Mouse (Mus musculus): ENCODE measurements around the gene Gmeb1. TPM values are rescaled to one million over a fixed set of nuclear protein-coding genes. Genes with fewer than 3 reads are reported as not detected.

The Gmeb1 gene
- 1 to 10 TPM; 4.1 to 6.0 TPM for polyA plus RNA-seq (2017; shearing (Covaris generic))

GRCm38 (mm10) chr4:132261514-132262357, at the start of gene Gmeb1:
TSS of gene Gmeb1 (minus strand) at chr4:132261602.

GRCm38 (mm10) chr4:132302939-132303479, 41.6 kb upstream of the Gmeb1 start, which contains the start of gene Rab42:
TSS of gene Rab42 (minus strand) at chr4:132303385.

GRCm38 (mm10) chr4:132274156-132274862, 12.9 kb upstream of the Gmeb1 start, which contains the start of gene Taf12:
TSS of gene Taf12 (plus strand) at chr4:132274375.

GRCm38 (mm10) chr4:132211953-132212734, 49.3 kb downstream of the Gmeb1 start, which contains the start of gene Ythdf2:
TSS of gene Ythdf2 (minus strand) at chr4:132212303.

Other genes starting within 250 kb of the Gmeb1 start
- gene Gm10300, start 186.9 kb downstream of the Gmeb1 start, polyA plus RNA-seq (2017; shearing (Covaris generic)): not detected
- 10 to 100 TPM; 63.3 to 69.8 TPM for gene Epb41, start 186.3 kb downstream of the Gmeb1 start, polyA plus RNA-seq (2017; shearing (Covaris generic))
- not detected for gene Oprd1, start 117.1 kb downstream of the Gmeb1 start, polyA plus RNA-seq (2017; shearing (Covaris generic))
- 100 to 1,000 TPM; 107 to 122 TPM for gene Ythdf2, start 49.3 kb downstream of the Gmeb1 start, polyA plus RNA-seq (2017; shearing (Covaris generic))
- 10 to 100 TPM; 75.5 to 80.7 TPM for gene Taf12, start 12.8 kb upstream of the Gmeb1 start, polyA plus RNA-seq (2017; shearing (Covaris generic))
- gene Rab42, start 41.8 kb upstream of the Gmeb1 start, polyA plus RNA-seq (2017; shearing (Covaris generic)): 1 to 10 TPM in 1 of 2 experiments, not detected in 1; 1.1 TPM
- 10 to 100 TPM; 58.3 to 64.4 TPM for gene Trnau1ap, start 67.9 kb upstream of the Gmeb1 start, polyA plus RNA-seq (2017; shearing (Covaris generic))
- gene Rcc1, start 92.0 kb upstream of the Gmeb1 start, polyA plus RNA-seq (2017; shearing (Covaris generic)): 10 to 100 TPM; 29.3 to 33.4 TPM
- gene Phactr4, start 160.9 kb upstream of the Gmeb1 start, polyA plus RNA-seq (2017; shearing (Covaris generic)): 1 to 10 TPM; 2.7 to 4.4 TPM
- gene Med18, start 202.3 kb upstream of the Gmeb1 start, polyA plus RNA-seq (2017; shearing (Covaris generic)): 10 to 100 TPM; 20.6 to 21.7 TPM
- gene Sesn2, start 248.9 kb upstream of the Gmeb1 start, polyA plus RNA-seq (2017; shearing (Covaris generic)): 10 to 100 TPM in 1 of 2 experiments, 1 to 10 TPM in 1; 3.0 to 13.9 TPM

Measured in activated CD4-positive, CD25-positive, alpha-beta regulatory T cell (primary cell).